Mouse (Mus musculus) Muller cell, postnatal 12 days (primary cell): Measurements from ENCODE around the gene Homer3.

ENCODE experiments used
- DNase-seq: peaks from one replicate; pipeline ENCODE4 v3.0.0-alpha.2; 2015; ENCODE audit errors: inconsistent ontology term

Homer3 gene

DNA sequence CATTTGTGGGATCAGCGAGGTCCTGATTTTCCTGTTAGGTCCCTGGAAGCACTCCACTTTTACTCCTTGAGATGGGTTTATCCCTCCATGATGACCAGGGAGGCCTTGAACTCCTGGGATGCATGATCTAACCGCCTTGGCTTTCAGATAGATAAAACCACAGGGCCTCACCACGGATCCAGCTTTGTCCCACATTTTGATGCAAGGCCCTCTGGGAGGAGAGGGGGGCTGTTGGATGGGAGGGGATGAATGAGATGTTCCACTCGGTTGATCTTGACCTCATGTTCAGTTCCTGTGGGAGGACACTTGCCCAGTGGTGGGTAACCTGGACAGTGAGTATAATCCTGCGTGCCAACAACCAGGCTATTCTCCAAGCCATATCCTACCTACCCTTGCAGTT is 1.8 kb downstream of the Homer3 start:
- no peak for DNase-seq

- no peak for DNase-seq
These were observed 2.7 kb downstream of the Homer3 start for GRCm38 (mm10) chr8:70285304-70285703.

- no peak for DNase-seq
These were observed 4.1 kb downstream of the Homer3 start for GRCm38 (mm10) chr8:70286737-70287136.

- DNase-seq, result no peak
These were observed 11.4 kb downstream of the Homer3 start for GRCm38 (mm10) chr8:70293988-70294405.

DNA sequence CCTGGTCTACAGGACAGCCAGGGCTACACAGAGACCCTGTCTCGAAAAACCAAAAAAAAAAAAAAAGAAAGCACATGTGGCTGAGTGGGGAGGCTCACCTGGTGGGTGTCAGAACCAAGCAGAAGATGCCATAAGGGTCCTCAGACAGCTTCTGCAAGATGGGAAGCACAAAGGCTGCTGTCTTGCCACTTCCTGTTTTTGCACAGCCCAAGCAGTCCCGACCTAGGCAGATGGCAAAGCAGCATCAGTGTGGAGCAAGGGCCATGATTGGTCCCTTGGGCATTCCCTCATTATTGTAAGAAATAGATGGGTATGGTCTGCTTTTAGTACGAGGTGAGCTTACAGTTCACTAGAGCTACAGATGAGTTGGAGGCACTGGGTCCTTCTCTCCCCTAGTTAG is 18.3 kb downstream of the Homer3 start:
- DNase-seq, result no peak

DNA sequence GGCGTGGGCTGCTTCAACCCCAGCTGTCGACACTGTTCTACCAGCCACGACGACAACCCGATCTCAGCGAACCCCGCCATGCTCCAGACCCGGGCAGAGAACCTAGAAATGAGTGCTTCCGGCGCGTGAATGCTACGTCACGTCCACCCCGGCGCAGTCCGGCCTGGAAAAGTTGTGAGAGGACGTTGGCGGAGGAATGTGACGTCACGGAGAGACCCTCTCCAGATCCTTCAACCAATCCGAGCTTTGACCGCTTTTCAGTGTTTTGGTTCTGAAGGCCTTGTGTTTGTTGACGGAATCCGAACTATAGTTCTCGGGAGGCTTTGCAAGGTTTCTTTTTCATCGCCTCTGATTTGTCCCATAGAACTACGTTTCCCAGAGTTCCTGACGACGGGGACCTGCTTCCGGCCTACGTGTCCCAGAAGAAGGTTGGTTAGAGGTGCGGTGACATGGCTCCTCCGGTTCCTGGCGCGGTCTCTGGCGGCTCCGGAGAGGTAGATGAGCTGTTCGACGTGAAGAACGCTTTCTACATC is 19.8 kb downstream of the Homer3 start, which contains the start of the genes Ddx49 and Cope:
Gene Ddx49 (minus strand): TSS at position 132 of the 533 bp plus-strand sequence.
Gene Cope (plus strand): TSS at position 161 of the 533 bp plus-strand sequence.
- peak; percentile 95 for DNase-seq

DNA sequence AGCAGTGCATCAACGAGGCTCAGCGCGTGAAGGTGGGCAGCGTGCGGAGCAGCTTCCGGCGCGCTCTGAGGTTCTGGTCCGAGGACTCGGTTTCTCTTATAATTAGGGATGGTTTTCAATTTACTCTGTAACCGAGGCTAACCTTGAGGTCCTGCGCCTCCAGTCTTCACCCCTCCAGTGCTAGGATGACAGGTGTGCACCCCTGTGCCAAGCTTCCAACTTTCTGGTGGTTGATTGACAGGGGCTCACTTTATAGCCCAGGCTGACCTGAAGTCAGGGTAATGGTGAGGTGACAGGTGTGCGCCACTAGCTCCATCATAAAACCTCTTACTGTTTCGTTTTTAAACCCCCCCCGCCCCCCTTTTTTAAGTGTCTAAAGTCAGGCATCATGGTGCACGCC is 20.3 kb downstream of the Homer3 start:
- no peak for DNase-seq

GRCm38 (mm10) chr8:70309311-70309710 is 26.7 kb downstream of the Homer3 start:
- no peak for DNase-seq

GRCm38 (mm10) chr8:70313399-70313798 is 30.8 kb downstream of the Homer3 start:
- DNase-seq, result no peak

DNA sequence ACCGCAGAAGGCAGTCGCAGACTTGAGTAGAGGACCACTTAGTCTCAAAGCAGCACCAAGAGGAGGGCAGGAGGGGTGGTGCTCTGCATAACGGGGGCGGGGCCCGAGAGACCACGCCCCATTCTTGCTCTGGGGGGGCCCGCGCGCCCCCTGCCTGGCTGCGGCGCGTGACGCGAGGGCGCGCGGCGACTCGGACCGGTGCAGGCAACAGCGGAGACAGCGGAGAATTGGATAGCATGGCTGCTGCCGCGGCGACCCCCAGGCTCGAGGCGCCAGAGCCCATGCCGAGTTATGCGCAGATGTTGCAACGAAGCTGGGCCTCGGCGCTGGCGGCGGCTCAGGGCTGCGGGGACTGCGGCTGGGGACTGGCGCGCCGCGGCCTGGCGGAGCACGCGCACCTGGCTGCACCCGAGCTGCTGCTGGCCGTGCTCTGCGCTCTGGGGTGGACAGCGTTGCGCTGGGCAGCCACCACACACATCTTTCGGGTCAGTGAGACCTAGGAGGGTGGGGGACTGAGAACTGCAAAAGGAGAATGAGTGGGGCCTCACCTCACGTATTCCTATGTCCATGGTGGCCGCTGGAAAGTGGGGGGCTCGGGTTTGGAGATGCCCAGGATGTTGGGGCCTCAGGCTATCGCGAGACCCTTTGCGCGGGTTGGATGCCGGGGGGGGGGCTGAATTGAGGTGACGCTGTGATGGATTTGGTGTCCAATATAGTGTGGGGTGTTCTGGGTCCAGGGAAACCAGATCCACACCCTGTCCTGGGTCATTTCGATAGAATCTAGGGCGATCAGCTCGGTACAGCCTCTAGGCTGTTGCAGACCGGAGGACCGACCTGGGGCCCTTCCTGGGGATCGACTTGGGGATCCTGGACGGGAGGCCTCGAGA is 33.2 kb downstream of the Homer3 start, which contains the start of gene Cers1:
Gene Cers1 (plus strand): TSS at position 152 of the 887 bp plus-strand sequence.
- peak; percentile 81 for DNase-seq

- DNase-seq, result no peak
These were observed 34.2 kb downstream of the Homer3 start for GRCm38 (mm10) chr8:70316511-70317504.

DNA sequence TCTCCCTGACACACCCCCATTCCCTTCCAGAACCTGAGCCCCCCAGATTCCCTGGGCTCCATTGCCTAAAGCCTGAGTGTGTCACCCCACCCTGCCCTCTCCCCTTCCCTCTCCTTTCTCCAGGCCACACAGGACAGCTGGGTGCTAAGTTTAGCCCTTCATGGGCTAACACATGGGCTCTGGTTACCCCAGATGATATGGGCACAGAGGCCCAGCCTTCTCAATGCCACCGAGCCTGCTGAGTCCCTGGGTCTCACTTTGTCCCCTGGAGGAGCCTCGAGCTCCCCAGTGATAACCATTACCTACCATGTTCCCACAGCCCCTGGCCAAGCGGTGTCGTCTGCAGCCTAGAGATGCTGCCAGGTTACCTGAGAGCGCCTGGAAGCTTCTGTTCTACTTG is 35.2 kb downstream of the Homer3 start:
- DNase-seq, result no peak

DNA sequence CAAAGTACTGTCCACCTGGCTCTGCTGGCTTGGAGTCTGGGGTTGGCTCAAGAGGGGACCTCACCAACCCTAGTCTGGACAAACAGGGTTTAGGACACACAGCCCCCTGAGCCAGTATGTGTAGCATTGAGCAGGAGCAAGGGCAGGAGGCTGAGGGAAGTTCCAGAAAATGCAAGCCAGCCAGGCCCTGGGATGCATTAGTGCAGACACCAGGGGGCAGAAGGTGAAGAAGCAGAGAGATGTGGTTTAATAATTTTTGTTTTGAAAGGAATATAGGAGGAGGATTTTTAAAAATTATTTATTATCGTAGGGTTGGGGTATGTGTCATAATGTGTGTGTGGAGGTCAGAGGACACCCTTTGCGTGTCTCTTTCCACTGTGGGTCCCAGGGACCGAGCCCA is 41.1 kb downstream of the Homer3 start:
- DNase-seq, result no peak

DNA sequence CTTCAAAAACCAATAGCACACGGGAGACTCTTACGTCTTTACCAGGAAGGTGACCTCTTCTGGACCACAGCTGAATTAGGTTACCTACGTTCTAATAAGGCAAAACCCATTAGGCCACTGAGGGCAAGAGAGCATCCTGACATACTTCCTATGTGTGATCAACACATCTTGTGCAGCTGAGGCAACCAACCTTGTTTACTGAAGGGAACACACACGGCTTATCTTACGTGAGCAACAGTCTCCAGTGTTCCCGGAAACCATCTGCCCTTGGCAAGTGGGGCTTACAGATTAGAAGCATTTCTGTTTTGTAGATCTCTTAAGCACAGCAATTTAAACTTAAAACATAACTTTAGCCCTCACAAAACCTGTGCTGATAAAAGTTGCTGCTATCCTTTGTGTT is 44.9 kb downstream of the Homer3 start:
- no peak for DNase-seq

DNA sequence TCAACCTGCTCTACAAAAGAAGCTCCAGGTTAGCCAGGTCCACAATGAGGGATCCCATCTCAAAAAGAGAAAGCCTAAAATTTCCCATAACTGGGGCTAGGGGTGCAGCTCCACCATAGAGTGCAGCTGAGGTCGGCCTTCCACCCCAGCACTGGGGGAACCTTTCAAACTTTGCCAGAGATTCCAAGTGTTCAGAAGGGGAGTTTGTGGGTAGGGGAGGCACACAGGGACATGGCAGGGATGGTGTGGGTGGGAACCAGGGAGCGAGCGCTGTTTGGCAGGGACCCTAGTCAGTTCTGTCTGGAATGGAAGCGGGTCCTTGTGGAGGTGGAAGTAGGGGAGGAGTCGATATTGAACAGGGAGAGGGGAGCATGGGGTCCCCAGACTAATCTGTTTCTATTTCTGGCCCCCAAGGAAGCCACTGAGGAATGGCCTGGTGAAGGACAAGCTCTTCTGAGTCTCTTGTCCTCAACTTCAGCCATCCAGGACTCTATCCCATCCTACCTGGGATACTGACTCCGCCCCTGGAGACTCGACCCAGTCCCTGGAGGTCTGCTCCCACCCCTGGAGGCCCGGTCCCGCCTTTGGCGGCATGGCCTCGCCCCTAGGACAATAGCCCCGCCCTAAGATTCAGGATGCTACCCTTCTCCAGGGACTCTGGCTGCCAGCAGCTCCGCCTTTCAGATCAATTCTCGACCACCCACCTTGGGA is 46.7 kb downstream of the Homer3 start, which contains the start of gene Gdf1:
Gene Gdf1 (plus strand): TSS at position 694 of the 711 bp plus-strand sequence.
- DNase-seq, result no peak

- DNase-seq, result no peak
These were observed 47.5 kb downstream of the Homer3 start for GRCm38 (mm10) chr8:70329835-70330740.

GRCm38 (mm10) chr8:70330741-70331364 is 48.2 kb downstream of the Homer3 start:
- peak; percentile 43 for DNase-seq

- DNase-seq, result no peak
These were observed 48.9 kb downstream of the Homer3 start for GRCm38 (mm10) chr8:70331526-70331925.

DNA sequence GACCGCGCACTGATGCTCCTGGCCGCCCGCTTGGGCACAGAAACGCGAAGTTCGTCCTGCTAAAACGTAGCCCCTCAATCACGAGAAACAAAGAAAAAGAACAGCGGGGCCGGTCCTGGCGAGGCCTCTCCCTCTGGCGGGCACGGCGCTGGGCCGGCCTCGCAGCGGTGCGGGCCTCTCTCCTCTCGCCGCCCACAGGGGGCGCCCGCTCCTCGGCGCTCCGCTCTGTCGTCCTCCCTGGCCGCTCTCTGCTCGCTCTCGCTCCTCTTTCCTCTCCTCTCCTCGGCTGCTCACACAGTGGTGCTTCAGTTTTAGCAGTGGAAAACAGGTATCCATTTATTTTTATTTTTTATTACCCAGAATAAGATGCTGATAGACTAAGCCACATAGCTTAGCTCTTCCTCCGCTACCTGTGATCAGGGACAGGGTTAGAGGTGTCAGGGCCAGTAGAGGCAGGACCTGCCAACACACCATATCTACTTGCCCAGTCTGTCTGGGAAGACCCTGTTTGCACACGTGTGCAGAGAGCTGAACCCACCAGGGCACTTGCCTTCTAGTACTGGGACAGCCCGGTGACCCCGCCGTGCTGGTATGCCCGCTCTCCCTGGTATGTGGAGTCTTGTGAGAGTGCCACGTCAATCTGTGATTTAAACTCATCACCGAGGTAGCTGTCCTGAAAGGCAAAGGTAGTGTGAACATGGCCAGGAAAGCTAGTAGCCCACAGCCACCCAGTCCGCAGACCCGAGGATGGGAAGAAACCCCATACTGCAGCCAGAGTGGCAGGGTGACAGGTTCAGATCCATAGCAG is 49.6 kb downstream of the Homer3 start:
- DNase-seq, result peak; percentile 82
